Mouse (Mus musculus) layer of hippocampus, adult 9-11 months (tissue): Measurements from ENCODE around the gene Nmnat3.

Experiments
- DNase-seq: peaks from one replicate; pipeline ENCODE4 v3.0.0; 2022

The Nmnat3 gene

DNA sequence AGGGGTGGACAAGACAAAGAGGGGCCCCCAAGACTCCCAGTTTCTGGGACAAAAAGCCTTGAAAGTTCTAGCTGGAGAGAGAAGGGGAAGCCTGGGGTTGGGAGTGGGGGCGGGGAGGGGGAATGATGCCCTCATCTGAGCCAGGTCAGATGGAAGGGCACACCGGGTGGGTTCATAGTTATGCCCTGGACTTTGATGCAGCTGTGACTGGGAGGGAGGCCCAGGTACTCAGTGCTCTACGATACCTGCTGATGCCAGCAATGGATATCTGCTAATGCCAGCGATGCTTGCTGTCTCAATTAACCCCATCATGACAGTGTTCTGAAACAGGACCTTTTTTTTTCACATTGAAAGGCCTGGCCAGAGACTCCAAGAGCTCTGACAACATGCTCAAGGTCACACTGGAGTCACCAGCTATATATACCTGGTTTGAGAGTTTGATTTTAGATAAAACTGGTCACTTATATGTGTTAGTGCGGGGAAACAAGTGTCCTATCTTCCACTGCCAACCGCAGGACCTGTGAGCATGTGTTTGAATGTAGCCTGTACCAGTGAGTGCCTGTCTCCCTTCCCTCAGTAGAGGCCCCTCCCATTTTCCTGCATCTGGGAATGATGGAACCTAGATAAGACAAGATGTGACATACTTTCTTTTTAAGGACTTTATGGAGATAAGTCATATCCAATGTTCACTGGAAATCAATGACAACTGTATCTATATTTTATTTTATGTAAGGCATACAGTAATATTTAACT, 25.6 kb downstream of the Nmnat3 start:
- DNase-seq: no peak

- no peak for DNase-seq
These were observed 26.4 kb downstream of the Nmnat3 start for GRCm38 (mm10) chr9:98313587-98313986.

- DNase-seq: no peak
These were observed 26.9 kb downstream of the Nmnat3 start for GRCm38 (mm10) chr9:98314059-98314650.

- no peak for DNase-seq
These were observed 30.7 kb downstream of the Nmnat3 start for GRCm38 (mm10) chr9:98317897-98318296.

GRCm38 (mm10) chr9:98318875-98319274, 31.6 kb downstream of the Nmnat3 start:
- DNase-seq: no peak

DNA sequence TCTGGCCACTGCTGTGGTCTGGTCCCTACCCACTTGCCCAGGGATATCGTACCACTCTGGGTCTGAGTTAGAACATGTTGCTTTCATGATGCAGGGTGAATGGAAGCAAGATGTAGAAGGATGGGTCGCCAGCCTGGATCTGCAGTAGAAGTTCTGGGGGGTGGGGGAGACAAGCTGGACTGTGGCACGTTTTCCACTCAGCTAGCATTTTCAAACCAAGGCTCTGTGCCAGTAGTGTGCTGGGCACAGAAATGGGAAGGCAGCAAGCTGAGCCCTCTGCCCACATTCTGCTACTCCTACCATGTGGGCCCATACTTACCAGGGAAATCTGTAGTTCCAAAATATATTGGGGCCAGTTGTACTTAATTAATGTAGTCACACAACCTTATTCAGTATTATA, 33.5 kb downstream of the Nmnat3 start:
- DNase-seq: no peak

DNA sequence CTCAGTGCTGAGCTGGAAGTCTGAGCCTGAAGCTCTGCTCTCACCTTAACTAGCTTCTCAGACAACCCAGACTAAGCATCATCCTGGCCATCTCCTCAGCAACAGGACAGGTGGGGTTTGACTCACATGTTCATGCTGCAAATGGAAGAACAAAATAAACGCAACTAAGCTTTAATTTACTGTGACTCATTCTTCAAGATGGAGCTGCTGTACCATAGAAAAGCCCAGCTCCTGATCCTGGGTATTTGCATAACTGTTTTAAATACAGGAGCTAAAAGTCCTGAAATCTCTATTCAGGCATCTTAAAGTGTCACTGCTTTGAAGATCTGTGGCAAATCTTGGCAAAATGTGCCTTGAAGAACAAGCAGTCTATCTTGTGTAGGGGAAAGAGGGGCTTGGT, 38.9 kb downstream of the Nmnat3 start:
- peak; percentile 17 for DNase-seq

GRCm38 (mm10) chr9:98328415-98329176, 41.4 kb downstream of the Nmnat3 start:
- DNase-seq: no peak

DNA sequence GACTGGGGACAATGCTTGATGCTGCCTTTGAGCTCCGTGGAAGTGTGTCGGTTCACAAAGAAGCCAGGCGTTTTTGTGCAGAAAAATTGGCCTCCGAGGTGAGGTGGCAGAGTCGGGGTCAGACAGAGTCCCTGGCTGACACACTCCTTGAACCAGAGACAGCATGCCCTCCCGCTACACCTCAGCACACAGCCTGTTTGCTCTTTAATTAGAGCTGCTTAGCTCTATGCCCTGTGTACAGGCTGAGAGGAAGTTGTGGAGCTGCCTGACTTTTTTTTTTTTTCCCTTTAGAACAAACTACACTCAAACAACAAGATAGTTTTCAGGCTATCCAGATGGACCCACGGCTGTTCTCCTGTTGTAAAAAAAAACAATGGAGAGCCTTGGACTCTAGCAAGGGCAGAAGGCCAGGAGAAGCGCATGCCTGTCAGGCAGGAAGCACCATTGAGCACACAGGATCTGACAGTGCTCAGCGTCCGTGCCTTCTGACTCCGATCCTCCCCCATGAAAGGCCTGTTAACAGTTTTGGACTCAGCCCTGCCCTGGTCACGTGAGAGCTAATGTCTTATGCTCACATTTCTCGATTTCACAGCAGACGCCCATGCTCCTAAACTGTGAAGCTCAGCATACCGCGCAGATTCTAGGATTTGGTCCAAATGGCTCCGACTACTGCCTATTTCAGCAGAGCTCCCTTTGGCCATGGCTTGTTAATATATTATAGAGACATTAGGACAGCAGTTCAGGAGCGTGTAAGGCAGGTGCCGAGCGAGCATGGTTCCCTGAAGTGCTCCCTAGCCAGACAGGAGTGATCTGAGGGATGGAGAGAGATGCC, 42.3 kb downstream of the Nmnat3 start:
- peak; percentile 62 for DNase-seq

- DNase-seq: no peak
These were observed 46.1 kb downstream of the Nmnat3 start for GRCm38 (mm10) chr9:98333219-98333754.

DNA sequence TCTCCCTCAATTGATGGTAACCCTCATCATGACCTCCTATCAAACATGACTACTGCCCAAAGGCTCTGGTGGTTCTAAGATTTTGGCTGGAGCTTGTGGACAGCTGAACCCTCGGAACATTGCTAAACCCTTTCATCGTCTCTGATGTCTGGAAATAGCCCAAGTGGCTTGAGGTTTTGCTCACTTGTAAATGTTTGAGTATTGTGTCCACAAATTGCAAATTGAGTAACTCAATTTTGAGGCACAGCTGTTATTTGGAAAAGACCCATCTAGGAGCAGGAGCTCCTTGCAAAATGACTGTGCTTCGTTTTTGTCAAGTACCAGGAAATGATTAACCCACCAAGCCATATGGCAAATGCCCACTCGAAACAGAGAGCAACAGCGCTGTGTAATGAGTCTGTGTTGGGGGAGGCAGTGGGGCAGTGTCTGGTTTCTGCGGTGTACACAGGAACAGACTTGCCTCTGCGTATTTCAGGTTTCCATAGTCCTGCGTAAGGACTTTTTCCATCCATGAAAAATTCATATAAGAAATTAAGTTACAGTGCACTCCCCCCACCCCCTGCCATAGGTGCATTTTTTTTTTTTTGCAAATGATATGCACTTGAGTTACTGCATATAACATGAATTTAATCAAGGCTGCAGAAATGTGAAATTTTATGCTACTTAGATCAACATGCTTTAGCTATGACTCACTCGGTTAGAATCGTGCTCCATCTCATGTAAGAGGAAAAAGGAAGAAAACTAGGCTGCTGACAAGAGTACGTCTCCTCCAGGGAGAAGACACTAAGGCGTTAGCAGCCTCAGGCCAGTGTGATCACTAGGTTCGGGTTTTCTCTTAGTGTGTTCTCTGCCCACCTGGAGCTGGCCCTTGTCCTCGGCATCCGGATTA, 50.9 kb downstream of the Nmnat3 start:
- DNase-seq: peak; percentile 45

DNA sequence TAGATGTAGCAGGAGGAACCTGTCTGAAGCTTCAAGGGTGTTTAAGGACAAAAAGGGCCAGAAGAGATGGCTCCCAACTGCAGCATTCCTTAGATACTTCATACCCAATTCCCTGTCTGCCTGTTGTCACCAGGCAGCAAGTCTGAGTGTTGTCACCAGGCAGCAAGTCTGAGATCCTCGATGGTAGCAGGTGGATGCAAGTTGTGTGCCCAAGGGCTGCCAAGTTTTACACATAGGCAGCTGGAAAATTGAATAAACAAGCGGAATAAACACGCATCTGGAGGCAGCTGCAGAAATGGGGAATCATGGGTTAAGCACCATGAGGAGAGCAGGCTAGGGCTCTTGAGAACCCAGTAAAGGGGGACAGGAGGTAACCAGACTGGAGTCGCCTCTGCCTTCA, 52.7 kb downstream of the Nmnat3 start:
- no peak for DNase-seq

DNA sequence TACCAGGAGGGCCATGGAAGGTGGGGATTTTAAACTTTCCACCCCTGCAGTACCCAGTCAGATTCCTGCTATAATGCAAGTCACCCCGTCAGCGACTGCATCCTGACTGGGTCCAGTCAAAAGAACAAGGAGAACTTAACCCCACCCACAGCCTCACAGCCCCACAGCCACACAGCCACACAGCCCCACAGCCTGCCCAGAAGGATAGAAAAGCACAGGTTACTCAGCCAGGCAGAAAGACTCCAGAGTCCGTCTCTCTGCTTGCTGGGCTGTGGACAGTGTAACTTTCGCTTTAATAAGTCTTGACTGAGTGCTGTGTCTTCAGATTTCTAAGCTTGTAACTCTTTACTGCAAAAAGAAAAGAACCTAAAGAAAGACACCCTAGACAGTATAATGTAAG, 53.2 kb downstream of the Nmnat3 start:
- DNase-seq: no peak

DNA sequence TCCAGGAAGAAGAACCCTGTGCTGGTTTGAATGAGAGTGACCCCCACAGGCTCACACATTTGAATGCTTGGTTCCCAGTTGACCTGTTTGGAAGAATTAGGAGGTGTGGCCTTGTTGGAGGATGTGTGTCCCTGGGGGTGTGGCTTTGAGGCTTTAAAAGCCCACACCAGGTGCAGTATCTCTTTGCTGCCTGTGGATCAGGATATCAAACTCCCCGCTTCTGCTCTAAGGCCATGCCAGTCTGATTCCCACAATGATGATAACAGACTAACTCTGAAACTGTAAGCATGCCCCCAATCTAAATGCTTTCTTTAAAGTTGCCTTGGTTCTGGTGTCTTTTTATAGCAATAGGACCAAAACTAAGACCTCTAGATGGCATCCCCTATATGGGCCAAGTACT, 58.6 kb downstream of the Nmnat3 start:
- DNase-seq: no peak

GRCm38 (mm10) chr9:98346240-98346639, 59.0 kb downstream of the Nmnat3 start:
- no peak for DNase-seq

- DNase-seq: no peak
These were observed 59.8 kb downstream of the Nmnat3 start for GRCm38 (mm10) chr9:98347021-98347420.

DNA sequence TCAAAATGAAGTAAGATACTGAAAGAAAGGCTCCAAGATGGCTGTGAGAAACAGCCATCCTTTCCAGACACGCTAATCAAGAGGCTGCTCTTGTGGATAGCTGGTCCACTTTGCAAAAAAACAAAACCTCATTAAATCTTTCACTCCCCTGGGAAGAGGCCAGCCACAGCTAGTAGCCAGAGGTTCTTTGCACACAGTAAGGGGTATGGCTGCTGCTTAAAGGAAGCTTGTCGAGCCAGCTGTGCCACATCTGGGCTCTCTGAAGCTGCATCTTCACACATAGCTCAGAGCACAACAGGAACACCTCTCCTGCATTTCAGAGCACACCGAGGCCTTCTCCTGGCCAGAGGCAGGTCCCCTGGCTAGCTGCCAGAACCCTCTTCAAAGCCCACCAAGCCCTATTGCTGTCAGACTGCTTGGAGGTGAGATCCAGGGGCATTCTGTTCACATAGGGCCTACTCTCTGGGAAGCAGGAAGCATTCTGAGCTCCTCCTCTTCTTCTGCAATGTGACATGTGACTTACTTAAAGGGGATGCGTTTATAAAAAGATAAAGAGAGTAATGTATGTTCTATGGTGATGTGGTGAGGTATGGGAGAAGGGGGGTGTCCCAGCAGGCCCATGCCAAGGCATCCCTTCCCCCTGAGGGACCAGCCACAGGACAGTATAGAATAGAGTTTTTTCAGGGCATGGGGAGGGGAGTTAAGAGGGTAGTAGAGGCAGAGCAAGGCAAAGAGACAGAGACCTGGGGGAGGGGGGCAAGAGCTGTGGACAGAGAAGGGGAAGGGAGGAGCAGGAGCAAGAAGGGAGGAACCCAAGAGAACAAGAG, 63.3 kb downstream of the Nmnat3 start:
- DNase-seq: no peak

- no peak for DNase-seq
These were observed 65.1 kb downstream of the Nmnat3 start for GRCm38 (mm10) chr9:98352332-98352731.

DNA sequence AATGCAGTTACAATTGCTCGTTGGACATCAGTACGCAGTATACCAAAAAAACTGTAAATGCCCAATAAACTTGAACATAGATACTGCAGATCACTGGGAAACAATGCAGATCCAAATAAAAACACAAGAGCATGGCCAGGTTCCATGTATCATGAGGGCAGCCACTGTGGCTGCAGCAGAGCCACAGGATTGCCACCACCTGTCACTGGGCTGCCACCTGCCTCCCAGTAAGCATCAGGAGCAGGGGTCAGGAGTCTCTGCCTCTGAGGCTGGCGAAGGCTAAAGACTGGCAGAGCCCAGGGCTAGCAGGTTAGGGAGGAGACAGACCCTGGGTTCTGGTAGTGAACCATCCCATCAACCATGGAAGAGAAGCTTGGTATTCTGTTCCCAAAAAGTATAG, 67.7 kb downstream of the Nmnat3 start:
- no peak for DNase-seq

GRCm38 (mm10) chr9:98361047-98361446, 73.8 kb downstream of the Nmnat3 start:
- DNase-seq: no peak

GRCm38 (mm10) chr9:98366075-98366474, 78.8 kb downstream of the Nmnat3 start:
- no peak for DNase-seq
